Mouse (Mus musculus) intestine, embryonic 15.5 days (tissue): Measurements from ENCODE around the gene Mfsd7a. TPM values are rescaled to one million over a fixed set of nuclear protein-coding genes. Genes with fewer than 3 reads are reported as not detected.

Experiments used
- ATAC-seq: fragments of 200-750 bp; cut with Nextera tagmentation; 2 replicates; pipeline ENCODE4 v1.8.0; 2017; ENCODE audit warnings: moderate TSS enrichment, moderate library complexity
- H3K27ac ChIP-seq: fragments of 300-500 bp; sonication (generic); 2 replicates; pipeline ENCODE4 v1.5.1; 2015; ENCODE audit warnings: mild to moderate bottlenecking, inconsistent platforms
- H3K27me3 ChIP-seq: fragments of 300-500 bp; sonication (generic); replicated peaks from 2 replicates; pipeline ENCODE4 v1.6.1; 2015; ENCODE audit warnings: inconsistent platforms
- H3K36me3 ChIP-seq: fragments of 300-500 bp; sonication (generic); 2 replicates; pipeline ENCODE4 v1.6.1; 2015; ENCODE audit warnings: inconsistent platforms
- H3K4me1 ChIP-seq: fragments of 300-500 bp; sonication (generic); replicated peaks from 2 replicates; pipeline ENCODE4 v1.6.1; 2015; ENCODE audit warnings: inconsistent platforms
- H3K4me2 ChIP-seq: fragments of 300-500 bp; sonication (generic); replicated peaks from 2 replicates; pipeline ENCODE4 v1.6.1; 2015; ENCODE audit warnings: mild to moderate bottlenecking, inconsistent platforms
- H3K4me3 ChIP-seq: fragments of 300-500 bp; sonication (generic); replicated peaks from 2 replicates; pipeline ENCODE4 v1.5.1; 2015; ENCODE audit warnings: inconsistent platforms
- H3K9ac ChIP-seq: fragments of 300-500 bp; sonication (generic); 2 replicates; pipeline ENCODE4 v1.6.1; 2015; ENCODE audit warnings: inconsistent platforms
- H3K9me3 ChIP-seq: fragments of 300-500 bp; sonication (generic); 2 replicates; pipeline ENCODE4 v1.6.1; 2016; ENCODE audit warnings: inconsistent platforms
- WGBS: fragments of 180-500 bp; shearing (Covaris S2); methylation state at CpG from one replicate; pipeline ENCODE4 v1.1.7; 2015; 5-methylcytosine and 5-hydroxymethylcytosine counted together
- polyA plus RNA-seq: library from polyadenylated mRNA; unstranded; fragments of >200 nt; fragmentation: Nextera tagmentation; extraction: Ambion mirVana; gene quantifications from 2 replicates; pipeline ENCODE4 v1.2.1, GENCODE M21; 2015

Gene Mfsd7a
- polyA plus RNA-seq, 1 experiment from 2014 or later = 0.16 TPM

DNA sequence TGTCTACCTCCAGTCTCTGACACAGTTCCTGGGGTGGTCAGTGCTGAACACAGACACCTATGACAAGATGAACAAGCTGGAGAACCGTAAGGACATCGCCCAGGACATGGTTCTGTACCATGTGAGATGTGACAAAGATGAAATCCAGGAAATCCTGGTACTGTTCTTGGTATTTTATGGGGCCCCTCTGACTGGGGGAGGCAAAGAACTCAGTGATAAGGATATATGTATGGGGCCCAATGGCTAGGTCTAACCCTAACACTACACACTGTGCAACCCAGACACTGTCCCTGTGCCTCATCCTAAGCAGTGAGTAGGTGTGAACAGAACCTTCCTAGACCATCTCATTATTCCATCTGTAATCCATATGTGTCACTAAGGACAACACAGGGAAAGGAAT, 25.3 kb downstream of the Mfsd7a start:
- H3K27ac ChIP-seq = no peak overlapping the region
- no peak overlapping the region for H3K9ac ChIP-seq
- no peaks in the 10 kb centered on the region for H3K4me1 ChIP-seq
- H3K9me3 ChIP-seq = no peaks in the 10 kb centered on the region
- no peak for ATAC-seq
- no peaks in the 10 kb centered on the region for H3K36me3 ChIP-seq
- H3K27me3 ChIP-seq = no peaks in the 10 kb centered on the region
- H3K4me3 ChIP-seq = no peak overlapping the region
- 85% methylated on average over 2 of the region's 2 CpGs for WGBS
- H3K4me2 ChIP-seq = no peak overlapping the region

DNA sequence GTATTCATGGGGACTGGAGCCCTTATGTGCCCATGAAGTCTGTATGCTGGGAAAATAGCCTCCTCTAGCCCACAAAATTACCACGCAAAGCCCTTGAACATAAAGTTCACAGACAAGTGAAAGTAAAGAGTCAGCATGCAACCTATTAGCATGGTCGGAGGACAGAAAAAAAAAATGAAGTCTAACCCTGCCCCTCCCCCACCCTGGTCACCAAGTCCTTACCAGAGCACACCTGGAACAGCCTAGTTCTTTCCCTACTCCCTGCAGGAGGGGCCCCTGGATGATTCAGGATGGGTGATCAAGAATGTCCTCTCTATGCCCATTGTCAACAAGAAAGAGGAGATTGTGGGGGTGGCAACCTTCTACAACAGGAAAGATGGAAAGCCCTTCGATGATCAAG, 25.9 kb downstream of the Mfsd7a start:
- H3K4me2 ChIP-seq = no peak overlapping the region
- no peaks in the 10 kb centered on the region for H3K36me3 ChIP-seq
- no peaks in the 10 kb centered on the region for H3K4me1 ChIP-seq
- no peaks in the 10 kb centered on the region for H3K9me3 ChIP-seq
- no peaks in the 10 kb centered on the region for H3K27me3 ChIP-seq
- 83% methylated on average over 3 of the region's 3 CpGs for WGBS
- no peak overlapping the region for H3K9ac ChIP-seq
- H3K27ac ChIP-seq = no peak overlapping the region
- H3K4me3 ChIP-seq = no peak overlapping the region
- no peak for ATAC-seq

DNA sequence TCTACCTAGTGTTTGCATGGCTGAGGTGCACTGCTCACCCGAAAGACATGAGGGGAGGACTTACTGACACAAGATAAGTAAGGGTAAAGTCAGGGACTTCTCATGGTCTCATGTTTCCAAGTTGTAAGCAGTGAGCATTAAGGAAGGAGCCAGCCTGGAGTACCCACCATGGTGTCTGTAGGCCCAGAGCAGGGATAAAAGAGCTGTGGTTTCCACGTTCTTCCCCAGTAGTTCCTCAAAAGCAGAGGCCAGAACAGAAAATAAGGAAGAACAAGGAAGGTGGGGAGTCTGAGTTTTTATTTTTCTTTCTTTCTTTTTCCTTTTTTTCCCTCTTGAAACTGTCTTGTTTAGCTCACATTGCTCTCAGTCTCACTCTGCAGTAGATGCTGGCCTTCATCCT, 34.0 kb downstream of the Mfsd7a start:
- H3K9ac ChIP-seq = no peak overlapping the region
- H3K4me3 ChIP-seq = no peak overlapping the region
- WGBS = 67% methylated on average over 2 of the region's 2 CpGs
- H3K27me3 ChIP-seq = no peaks in the 10 kb centered on the region
- H3K27ac ChIP-seq = no peak overlapping the region
- ATAC-seq = no peak
- no peak overlapping the region for H3K4me2 ChIP-seq
- H3K36me3 ChIP-seq = no peaks in the 10 kb centered on the region
- H3K9me3 ChIP-seq = no peaks in the 10 kb centered on the region
- H3K4me1 ChIP-seq = no peaks in the 10 kb centered on the region

DNA sequence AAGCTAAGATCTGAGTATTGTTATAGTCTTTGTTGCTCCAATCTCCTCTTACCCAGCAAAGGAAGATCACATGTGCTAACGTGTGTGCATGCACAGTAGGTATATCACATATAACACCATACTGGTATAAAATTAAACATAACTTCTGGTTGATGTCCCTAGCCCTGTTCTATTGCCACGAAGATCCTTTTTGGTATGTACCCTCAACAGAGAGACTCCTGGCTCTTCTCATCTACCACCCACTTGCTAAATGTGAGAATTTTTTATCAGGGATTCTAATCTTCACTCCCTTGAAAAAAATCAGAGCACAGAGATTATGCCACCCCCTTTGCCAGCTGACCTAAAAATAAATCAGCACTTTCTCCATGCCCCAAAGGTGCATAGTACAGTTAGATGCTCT, 41.7 kb downstream of the Mfsd7a start:
- Histone ChIP-seq H3K9me3 (no peaks in the 10 kb centered on the region), H3K27ac (no peak overlapping the region), H3K4me3 (no peak overlapping the region), H3K27me3 (no peaks in the 10 kb centered on the region), H3K9ac (no peak overlapping the region), H3K4me1 (no peaks in the 10 kb centered on the region), H3K36me3 (no peaks in the 10 kb centered on the region), H3K4me2 (no peak overlapping the region)
- ATAC-seq = no peak
- 81% methylated on average over 2 of the region's 2 CpGs for WGBS

DNA sequence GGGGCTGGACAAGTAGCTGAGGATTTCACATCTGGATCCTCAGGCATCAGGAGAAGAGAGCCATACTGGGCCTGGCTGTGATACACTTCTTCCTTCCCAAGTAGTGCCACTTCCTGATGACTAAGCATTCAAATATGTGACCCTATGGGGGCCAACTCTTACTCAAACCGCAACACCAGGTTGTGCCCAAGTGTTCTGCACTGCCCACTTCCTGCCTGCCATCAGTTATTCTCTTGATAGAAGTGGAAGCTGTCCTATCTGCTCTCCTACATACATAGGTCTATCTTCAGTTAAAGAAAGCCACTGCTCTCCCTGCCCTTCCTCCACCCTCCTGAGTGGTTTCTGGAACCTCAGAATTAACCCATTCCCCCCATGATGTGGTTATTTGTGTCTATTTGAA, 43.2 kb downstream of the Mfsd7a start:
- 63% methylated on average over 1 of the region's 1 CpGs for WGBS
- H3K4me1 ChIP-seq = no peaks in the 10 kb centered on the region

DNA sequence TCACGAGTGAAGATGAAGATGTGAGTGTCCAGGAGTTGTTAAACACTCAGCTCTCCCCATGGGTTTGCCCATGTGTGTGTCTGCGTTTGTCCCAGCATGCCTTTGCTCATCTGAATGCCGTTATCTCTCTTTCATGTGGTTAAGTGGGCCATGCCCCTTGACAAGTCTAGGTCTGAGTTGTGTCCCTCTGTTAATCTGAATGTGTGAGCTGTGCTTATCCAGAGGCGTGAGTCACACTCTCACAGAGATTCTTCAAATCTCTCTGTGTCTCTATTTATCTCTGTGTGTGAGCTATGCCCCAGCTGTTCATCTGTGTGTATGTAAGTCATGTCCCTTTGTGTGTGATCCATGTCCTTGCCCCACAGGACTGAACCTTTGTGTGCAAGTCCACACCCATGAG, 45.2 kb downstream of the Mfsd7a start:
- Histone ChIP-seq H3K9ac (no peak overlapping the region), H3K4me3 (no peak overlapping the region), H3K27me3 (no peaks in the 10 kb centered on the region), H3K27ac (no peak overlapping the region), H3K36me3 (no peaks in the 10 kb centered on the region), H3K4me1 (no peaks in the 10 kb centered on the region), H3K4me2 (no peak overlapping the region), H3K9me3 (no peaks in the 10 kb centered on the region)
- 73% methylated on average over 4 of the region's 4 CpGs for WGBS
- no peak for ATAC-seq

More for the DNA sequence above, 43.2 kb downstream of the Mfsd7a start:
- Histone ChIP-seq H3K27ac (no peak overlapping the region), H3K27me3 (no peaks in the 10 kb centered on the region), H3K4me2 (no peak overlapping the region), H3K4me3 (no peak overlapping the region), H3K9me3 (no peaks in the 10 kb centered on the region), H3K9ac (no peak overlapping the region), H3K36me3 (no peaks in the 10 kb centered on the region)
- no peak for ATAC-seq

Other genes starting within 250 kb of the Mfsd7a start
- gene Dr1, start 180.0 kb downstream of the Mfsd7a start, polyA plus RNA-seq = 40.2 and 44.1 TPM in 2 replicates
- gene Pigg, start 136.3 kb downstream of the Mfsd7a start, polyA plus RNA-seq = 7.5 and 7.7 TPM in 2 replicates
- 0.08 TPM in 1 of 2 replicates, not detected in the other for gene Gm42517, start 81.0 kb downstream of the Mfsd7a start, polyA plus RNA-seq
- gene Pde6b, start 60.5 kb downstream of the Mfsd7a start, polyA plus RNA-seq = 0.09 and 0.18 TPM in 2 replicates
- 485 and 543 TPM in 2 replicates for gene Atp5k, start 14.4 kb downstream of the Mfsd7a start, polyA plus RNA-seq
- 18.0 and 19.5 TPM in 2 replicates for gene Pcgf3, start 12.3 kb upstream of the Mfsd7a start, polyA plus RNA-seq
- 3.0 and 3.3 TPM in 2 replicates for gene Cplx1, start 101.1 kb upstream of the Mfsd7a start, polyA plus RNA-seq
- 63.4 and 70.1 TPM in 2 replicates for gene Gak, start 180.9 kb upstream of the Mfsd7a start, polyA plus RNA-seq
- 23.4 and 27.1 TPM in 2 replicates for gene Tmem175, start 180.9 kb upstream of the Mfsd7a start, polyA plus RNA-seq
- gene Idua, start 211.4 kb upstream of the Mfsd7a start, polyA plus RNA-seq = 12.0 and 12.8 TPM in 2 replicates
- 11.1 and 11.2 TPM in 2 replicates for gene Dgkq, start 220.8 kb upstream of the Mfsd7a start, polyA plus RNA-seq
- gene Slc26a1, start 226.7 kb upstream of the Mfsd7a start, polyA plus RNA-seq = 3.6 and 4.9 TPM in 2 replicates
- 21.8 and 26.3 TPM in 2 replicates for gene Fgfrl1, start 243.5 kb upstream of the Mfsd7a start, polyA plus RNA-seq